Mouse (Mus musculus) E14TG2a.4 (cell line): ENCODE data around the gene Klhl8.

Experiments used
- CTCF ChIP-seq: conservative IDR thresholded peaks from 2 replicates; pipeline ENCODE4 v1.5.1; 2014; ENCODE audit warnings: low read length
- POU5F1 ChIP-seq: IDR thresholded peaks from 2 replicates; pipeline ENCODE4 v1.6.1; 2014; ENCODE audit warnings: low read length, borderline replicate concordance

GRCm38 (mm10) chr5:103821062-103821461 is 90.0 kb downstream of the Klhl8 start:
- no peak for TF ChIP-seq CTCF
- no peak for TF ChIP-seq POU5F1
